Mouse (Mus musculus) cerebellum, adult 11 months (tissue): ENCODE results near the gene Abl1.

Experiments
- DNase-seq: peaks from one replicate; pipeline ENCODE4 v3.0.0; 2022

Gene Abl1

GRCm38 (mm10) chr2:31690063-31690462 lies 1.9 kb downstream of the Abl1 start:
- DNase-seq, result no peak

- DNase-seq, result no peak
These were observed 10.0 kb downstream of the Abl1 start for GRCm38 (mm10) chr2:31698209-31698608.

GRCm38 (mm10) chr2:31700545-31701446 lies 12.6 kb downstream of the Abl1 start:
- DNase-seq, result no peak

- DNase-seq, result no peak
These were observed 15.1 kb downstream of the Abl1 start for GRCm38 (mm10) chr2:31703226-31703625.

- no peak for DNase-seq
These were observed 17.7 kb downstream of the Abl1 start for GRCm38 (mm10) chr2:31705914-31706313.

- DNase-seq, result no peak
These were observed 18.4 kb downstream of the Abl1 start for GRCm38 (mm10) chr2:31706531-31706930.

- DNase-seq, result no peak
These were observed 24.5 kb downstream of the Abl1 start for GRCm38 (mm10) chr2:31712716-31713115.

- no peak for DNase-seq
These were observed 25.6 kb downstream of the Abl1 start for GRCm38 (mm10) chr2:31713813-31714212.

- no peak for DNase-seq
These were observed 26.6 kb downstream of the Abl1 start for GRCm38 (mm10) chr2:31714780-31715179.

GRCm38 (mm10) chr2:31715985-31716384 lies 27.8 kb downstream of the Abl1 start:
- no peak for DNase-seq

GRCm38 (mm10) chr2:31719202-31719880 lies 31.2 kb downstream of the Abl1 start:
- no peak for DNase-seq

GRCm38 (mm10) chr2:31719944-31720343 lies 31.8 kb downstream of the Abl1 start:
- DNase-seq, result no peak

GRCm38 (mm10) chr2:31720783-31721182 lies 32.6 kb downstream of the Abl1 start:
- no peak for DNase-seq

GRCm38 (mm10) chr2:31724730-31725490 lies 36.7 kb downstream of the Abl1 start:
- DNase-seq, result no peak

GRCm38 (mm10) chr2:31727576-31728277 lies 39.6 kb downstream of the Abl1 start:
- no peak for DNase-seq

- DNase-seq, result no peak
These were observed 42.5 kb downstream of the Abl1 start for GRCm38 (mm10) chr2:31730640-31731039.

GRCm38 (mm10) chr2:31732497-31732896 lies 44.3 kb downstream of the Abl1 start:
- no peak for DNase-seq

GRCm38 (mm10) chr2:31733558-31733957 lies 45.4 kb downstream of the Abl1 start:
- no peak for DNase-seq

- DNase-seq, result no peak
These were observed 50.9 kb downstream of the Abl1 start for GRCm38 (mm10) chr2:31739041-31739440.

GRCm38 (mm10) chr2:31741728-31742127 lies 53.6 kb downstream of the Abl1 start:
- no peak for DNase-seq

- DNase-seq, result no peak
These were observed 54.0 kb downstream of the Abl1 start for GRCm38 (mm10) chr2:31742134-31742533.

GRCm38 (mm10) chr2:31745741-31746243 lies 57.6 kb downstream of the Abl1 start:
- no peak for DNase-seq

- DNase-seq, result no peak
These were observed 58.7 kb downstream of the Abl1 start for GRCm38 (mm10) chr2:31746835-31747234.
